Mouse (Mus musculus) 3134 (cell line): ENCODE measurements around the gene Golga5.
A peak's percentile ranks its signal among the peaks of the same experiment; 100 is the strongest.
"Not testable (repeated sequence)": the region's sequence is repeated elsewhere in the genome, so short reads cannot be mapped to it uniquely, and the experiment has no call there.

ENCODE experiments used
- DNase-seq: peaks from one replicate; pipeline ENCODE4 v3.0.0-alpha.2; 2011; ENCODE audit warnings: low spot score; ENCODE audit not compliant: insufficient read length; ENCODE audit errors: extremely low read depth

Golga5 gene

DNA sequence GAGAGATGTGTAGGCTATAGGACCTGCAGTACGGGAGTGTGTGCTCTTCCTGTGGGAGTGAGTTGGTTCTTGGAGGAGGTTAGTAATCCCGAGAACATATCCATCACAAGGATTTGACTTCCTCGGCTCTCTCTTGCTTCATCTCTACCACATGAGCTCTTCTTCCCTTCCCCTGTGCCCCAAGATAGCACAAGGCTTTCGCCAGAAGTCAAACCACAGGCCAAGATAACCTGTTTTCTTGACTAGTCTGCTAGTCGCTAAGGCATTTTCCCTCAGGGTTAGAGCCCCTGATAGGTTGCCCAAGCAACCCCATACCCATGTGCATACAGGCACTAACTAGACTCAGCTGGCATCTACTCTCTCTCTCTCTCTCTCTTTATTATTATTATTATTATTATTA is 25.3 kb upstream of the Golga5 start:
- DNase-seq = no peak

DNA sequence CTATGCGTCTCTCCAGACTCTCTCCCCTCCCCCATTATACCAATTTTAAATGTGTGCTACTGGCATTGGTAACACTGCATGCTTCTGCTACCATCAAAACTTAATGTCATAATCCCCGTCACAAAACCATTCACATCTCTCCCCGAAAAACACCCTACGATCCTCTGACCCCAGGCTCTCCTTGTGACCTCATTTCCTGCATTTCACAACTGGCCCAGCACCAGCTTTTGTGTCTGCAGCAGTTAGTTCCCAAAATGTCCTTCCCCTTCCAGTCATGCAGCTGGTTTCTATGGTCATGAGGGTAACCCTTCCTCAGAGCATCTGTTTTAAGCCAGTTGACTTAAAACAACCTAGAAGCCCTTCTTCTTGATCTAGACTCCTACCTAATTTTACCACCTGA is 23.5 kb upstream of the Golga5 start:
- no peak for DNase-seq

DNA sequence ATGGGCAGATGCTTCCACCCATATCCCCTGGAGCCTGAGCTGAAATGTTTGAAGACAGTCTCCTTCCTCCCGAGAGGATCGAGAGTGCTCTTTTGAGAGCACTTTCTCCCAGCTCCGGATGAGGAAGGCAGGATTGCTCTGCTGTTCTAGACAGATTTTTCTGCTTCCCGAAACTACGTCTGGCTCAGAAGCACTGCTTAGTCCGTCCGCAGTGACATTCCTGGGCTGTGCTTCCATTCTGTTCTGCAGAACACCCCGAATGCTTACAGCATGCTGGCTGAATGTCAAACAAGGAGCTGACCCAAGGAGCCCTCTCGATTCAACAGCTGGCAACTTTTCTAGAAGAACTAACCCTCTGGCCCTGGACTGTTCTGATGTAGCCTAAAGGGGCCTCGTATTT is 18.5 kb upstream of the Golga5 start:
- no peak for DNase-seq

DNA sequence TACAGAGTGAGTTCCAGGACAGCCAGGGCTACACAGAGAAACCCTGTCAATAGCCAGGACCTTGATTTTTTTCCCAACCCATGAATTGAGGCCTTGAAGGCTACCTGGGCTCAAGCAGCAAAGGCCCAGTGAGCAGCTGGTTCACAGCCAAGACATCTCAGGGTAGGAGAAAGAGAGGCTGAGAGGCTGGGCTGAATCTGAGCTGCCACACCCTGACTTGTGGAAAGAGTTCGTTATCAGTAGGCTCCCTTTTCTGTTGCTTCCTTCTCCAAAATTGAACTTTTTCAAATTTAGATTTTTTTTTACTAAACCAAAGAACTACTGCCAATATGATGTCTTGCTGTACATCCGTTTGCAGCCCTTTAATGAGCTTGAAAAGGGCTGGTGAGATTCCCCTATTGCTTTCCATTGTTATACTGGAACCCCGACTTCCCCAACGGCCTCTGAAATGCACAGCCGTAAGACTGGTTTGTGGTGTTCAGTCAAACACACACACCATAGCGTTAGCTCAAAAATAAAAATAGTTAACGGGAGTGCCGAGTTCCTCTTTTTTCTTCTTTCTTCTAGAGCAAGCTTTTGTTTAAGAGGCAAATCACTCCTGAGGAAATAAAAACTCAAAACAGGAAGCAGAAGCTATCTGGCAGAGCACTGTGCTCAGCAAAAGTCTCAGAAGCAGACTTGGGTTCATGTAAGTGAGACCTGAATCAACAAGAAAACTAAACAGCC is 17.6 kb upstream of the Golga5 start:
- no peak for DNase-seq

DNA sequence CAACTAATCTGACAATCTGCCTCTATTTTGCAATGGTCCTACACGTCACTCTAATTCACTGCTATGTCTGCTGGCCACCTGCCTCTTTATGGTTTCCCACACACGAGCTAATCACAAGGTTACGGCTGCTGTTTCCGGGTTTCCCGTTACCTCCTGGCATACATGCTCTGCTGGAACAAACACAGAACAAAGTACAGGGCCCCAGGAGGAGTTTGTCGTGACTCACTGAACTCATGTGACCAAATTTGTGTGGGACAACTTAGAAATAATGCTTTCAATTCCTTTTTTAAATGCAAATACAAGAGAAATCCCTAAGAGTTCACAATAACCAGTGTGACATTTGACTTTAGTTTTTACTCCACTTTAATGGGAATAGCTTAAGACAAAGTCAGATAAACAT is 15.4 kb upstream of the Golga5 start:
- peak; percentile 42 for DNase-seq

DNA sequence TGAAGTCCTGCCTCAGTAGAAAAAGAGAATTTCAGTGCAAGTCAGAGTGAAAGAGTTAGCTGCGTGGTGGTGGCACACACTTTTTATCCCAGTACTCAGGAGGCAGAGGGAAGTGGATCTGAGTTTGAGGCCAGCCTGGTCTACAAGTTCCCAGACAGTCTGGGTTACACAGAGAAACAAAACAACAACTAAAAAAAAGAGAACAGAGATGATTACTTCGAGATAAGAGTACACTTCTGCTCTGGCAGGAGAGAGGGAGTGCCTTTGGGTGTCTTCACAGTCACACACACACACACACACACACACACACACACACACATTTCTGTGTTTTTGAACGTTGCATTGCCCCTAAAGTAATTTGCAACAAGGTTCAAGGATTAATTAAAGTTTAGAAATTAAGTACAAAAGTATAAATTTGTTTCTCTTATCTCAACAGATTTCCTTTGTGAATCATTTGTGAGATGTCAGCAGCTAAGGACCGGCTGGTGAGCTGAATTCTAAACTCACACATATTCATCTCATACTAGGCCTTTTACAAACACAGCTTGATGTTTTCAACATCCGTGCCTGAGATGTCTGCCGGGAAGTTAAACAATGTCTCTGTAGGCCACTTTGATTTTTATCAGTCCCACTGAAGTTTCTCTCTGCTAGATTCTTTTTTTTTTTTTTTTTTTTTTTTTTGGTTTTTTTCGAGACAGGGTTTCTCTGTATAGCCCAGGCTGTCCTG is 12.3 kb upstream of the Golga5 start:
- no peak for DNase-seq

DNA sequence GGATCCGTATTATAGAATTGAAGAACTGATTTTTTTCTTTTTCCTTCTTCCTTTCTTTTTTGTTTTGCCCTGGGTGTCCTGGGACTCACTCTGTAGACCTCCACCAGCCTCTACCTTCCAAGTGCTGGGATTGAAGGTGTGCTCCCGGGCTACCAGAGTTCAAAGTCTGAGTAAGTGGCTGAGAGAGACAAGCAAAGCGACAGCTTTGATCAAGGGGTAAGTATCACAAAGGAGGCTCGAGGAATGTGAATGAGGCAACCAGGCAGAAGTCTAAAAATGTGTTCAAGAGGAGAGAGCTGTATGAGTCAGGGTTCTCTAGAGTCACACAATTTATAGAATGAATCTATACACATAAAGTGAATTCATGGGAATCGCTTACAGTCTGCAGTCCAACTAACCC is 8.9 kb upstream of the Golga5 start:
- no peak for DNase-seq

DNA sequence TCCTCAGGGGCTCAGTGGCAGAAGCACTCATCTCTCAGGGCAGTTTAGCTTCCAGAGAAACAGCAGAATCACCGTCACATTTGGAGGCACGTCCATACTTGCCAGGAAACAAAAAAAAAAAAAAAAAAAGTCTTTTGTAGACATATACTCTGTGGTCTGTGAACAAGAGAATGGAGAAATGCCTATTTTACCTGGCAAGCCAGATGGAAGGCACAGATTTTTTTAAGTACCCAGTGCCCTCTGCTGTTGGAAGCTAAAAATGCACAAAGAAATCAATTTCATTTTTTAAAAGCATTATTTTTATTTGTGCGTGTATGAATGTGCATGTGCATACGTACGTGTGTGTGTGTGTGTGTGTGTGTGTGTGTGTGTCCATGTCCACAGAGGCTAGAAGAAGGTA is 7.8 kb upstream of the Golga5 start:
- peak; percentile 16 for DNase-seq

DNA sequence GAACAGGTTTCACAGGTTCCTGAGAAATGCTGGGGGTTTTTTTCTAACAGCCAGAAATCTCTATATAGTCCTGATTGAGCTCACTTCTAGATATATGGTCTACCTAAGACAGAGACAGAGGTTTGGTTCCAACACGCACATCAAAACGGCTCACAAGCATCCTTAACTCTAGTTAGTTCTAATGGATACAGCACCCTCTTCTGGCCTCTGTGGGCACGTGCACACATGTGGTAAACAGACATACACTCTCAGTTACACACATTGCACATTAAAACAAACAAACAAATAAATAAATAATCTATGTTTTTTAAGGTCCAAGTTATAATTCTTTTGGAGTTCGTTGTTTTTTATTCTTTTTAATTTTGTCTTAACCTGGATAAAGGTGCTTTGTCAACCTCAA is 4.3 kb upstream of the Golga5 start:
- DNase-seq = no peak

DNA sequence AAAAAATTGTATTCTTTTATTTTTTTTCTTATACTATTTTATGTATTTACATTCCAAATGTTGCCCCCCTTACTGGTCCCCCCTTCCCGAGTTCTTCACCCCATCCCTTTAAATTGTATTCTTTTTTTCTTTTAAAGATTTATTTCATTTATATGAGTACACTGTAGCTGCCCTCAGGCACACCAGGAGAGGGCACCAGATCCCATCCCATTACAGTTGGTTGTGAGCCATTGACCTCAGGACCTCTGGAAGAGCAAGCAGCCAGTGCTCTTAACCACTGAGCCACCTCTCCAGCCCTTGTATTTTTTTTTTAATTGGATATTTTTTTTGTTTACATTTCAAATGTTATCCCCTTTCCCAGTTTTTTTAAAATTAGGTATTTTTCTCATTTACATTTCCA is 799 bp upstream of the Golga5 start:
- no peak for DNase-seq

DNA sequence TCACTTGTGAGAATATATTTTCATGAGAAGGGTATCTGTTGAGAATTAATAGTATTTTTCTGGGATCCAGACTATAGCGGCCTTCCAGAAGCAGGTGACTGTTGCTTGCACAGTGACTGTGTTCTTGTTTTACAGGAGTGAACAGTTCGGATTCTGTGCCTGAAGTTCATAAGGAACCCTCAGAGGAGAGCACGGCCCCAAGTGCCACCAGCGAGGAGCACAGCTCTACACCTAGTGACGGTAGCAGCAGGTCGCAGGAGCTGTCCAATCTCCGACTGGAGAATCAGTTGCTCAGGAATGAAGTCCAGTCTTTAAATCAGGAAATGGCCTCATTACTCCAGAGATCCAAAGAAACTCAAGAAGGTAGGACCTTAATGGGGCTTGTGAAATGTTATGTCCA is 5.5 kb downstream of the Golga5 start:
- DNase-seq = no peak

DNA sequence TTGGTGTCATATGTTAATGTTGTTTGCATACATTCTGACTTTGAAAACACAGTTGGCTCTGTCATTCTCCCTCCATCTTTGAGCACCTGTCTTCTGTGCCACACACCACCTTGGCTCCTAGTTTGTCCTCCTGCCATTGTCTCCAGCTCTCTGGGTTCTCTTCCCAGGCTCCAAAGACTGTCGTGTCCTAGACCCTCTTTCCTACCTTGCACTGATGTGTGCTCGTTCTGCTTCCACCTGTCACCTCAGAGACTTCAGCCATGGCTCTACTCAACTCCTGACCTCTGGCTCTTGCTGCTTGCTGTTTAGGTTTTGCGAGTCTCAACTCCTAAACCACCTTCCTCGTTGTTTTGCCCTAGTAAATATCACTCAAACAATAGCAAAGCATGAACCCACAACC is 11.5 kb downstream of the Golga5 start:
- DNase-seq = no peak

DNA sequence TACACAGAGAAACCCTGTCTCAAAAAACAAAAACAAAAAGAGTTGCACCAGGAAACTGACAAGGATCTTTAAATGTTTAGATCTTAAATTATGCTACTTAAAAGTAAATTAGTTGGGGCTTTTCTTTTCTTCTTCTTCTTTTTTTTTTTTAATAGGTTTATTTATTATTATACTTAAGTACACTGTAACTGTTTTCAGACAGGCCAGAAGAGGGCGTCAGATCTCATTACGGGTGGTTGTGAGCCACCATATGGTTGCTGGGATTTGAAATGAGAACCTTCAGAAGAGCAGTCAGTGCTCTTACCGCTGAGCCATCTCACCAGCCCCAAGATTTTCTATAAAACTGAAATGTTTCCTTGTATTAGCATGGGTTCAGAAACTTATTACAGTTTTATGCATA is 16.0 kb downstream of the Golga5 start:
- DNase-seq = no peak

DNA sequence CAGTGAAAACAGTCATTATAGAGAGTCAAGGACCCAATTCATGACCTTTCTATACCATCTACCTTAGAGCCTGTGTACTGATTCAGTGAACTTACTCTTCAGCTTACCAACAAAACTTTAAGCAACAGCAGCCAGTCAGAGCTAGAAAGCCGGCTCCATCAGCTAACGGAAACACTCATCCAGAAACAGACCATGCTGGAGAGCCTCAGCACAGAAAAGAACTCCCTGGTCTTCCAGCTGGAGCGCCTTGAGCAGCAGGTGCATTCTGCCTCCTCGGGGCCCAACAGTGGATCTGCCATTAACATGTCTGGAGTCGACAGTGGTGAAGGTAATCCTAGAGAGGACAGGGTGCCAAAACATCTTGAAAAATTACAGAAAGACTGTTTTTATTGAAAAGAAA is 23.0 kb downstream of the Golga5 start:
- DNase-seq = no peak

DNA sequence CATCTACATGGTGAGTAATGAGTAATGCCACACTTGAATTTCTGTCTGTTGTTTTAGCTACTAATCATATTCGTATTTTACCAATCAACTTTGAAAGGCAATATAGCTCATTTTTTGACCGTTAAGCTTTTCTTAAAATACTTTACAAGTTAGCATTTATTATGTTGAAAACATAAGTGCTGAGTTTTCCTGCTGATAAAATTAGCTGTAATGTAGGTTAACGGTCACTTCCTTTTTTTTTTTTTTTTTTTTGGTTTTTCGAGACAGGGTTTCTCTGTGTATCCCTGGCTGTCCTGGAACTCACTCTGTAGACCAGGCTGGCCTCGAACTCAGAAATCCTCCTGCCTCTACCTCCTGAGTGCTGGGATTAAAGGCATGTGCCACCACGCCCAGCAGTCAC is 26.8 kb downstream of the Golga5 start:
- DNase-seq = not testable (repeated sequence)

DNA sequence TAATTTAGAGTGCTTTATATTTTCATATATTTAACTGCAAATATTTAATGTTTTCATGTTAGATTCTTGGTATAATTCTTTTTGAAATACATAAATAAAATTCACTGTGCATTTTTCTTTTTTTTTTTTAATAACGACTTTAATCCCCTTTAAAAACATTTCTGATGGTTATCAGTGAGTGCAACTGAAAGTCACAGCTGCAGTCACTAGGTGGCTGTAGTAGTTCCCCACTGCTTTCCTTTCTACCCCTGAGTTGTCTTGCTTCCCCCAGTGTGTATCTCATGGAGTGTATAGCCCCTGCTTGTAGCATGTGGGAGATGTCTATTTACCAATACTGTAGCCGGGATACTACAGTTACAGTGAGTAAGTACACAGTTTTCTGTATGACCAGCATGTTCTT is 29.0 kb downstream of the Golga5 start:
- no peak for DNase-seq

DNA sequence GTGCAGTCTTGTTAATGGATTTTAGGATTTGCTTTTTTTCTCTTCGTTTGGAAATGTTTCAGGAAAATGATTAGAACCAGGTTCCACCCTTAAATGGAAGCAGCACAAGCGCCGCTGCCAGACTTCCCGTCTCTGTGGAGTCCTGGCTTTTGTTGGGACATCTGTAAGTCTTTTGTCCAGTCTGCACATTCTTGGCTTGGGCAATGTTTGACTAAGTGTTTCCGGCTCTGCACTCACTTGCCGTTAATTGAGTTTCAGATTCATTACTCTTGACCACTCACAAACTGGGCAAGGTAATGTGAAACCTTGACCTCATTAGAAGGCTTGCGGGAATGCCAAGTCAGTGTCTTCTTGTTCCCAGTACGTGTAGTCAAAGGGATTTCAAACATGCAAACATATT is 29.8 kb downstream of the Golga5 start:
- no peak for DNase-seq

DNA sequence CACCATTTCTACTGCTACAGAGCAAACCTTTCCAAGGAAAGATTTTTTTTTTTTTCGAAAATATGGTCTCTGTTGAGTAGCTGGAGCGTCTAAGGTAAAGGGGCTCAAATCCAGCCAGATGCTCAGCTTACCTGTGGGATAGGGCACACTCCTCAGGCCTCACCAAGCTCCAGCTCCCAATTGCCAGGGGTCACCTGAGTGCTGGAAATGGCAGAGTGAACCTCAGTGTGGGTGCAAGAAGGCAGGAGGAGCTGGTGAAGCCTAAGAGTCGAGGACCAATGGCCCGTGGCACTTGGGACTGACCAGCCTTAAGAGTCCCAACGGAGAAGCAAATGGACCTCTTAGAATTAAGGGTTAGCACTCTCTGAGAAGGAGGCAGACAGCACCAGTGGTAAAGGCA is 30.3 kb downstream of the Golga5 start:
- no peak for DNase-seq

DNA sequence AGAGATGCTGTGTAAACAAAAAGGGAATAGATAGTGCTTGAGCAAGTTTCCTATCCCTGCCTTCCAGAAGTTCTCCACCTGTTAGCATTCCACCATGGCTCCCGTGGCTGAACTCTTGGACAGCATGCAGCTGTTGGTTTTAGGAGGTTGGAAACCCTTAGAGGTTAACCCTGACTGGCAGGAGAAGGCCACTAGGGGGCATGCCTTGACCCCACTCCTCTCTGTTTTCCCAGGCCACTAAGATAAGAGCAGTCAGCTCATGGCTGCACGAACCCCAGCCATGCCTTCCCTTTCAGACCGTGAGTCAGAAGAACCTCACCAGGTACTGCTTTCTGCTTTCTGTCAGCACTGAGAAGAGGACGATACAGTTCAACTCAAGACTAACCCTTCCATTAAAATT is 30.8 kb downstream of the Golga5 start:
- DNase-seq = no peak

DNA sequence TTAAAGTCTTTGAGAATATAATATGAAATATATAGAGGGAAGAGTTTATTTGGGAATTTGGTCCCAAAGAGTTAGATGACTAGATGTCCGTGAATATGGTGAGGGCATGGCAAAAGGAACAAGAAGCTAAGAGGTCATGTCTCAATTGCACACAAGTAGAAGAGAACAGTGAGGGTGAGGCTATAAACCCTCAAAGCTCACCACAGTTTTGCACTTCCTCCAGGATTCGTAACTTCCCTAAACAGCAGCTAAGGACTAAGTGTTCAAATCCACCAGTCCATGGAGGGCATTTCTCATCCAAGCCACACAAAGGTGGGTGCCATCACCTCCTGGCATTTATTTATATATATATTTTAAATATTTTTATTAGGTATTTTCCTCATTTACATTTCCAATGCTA is 32.1 kb downstream of the Golga5 start:
- DNase-seq = no peak

DNA sequence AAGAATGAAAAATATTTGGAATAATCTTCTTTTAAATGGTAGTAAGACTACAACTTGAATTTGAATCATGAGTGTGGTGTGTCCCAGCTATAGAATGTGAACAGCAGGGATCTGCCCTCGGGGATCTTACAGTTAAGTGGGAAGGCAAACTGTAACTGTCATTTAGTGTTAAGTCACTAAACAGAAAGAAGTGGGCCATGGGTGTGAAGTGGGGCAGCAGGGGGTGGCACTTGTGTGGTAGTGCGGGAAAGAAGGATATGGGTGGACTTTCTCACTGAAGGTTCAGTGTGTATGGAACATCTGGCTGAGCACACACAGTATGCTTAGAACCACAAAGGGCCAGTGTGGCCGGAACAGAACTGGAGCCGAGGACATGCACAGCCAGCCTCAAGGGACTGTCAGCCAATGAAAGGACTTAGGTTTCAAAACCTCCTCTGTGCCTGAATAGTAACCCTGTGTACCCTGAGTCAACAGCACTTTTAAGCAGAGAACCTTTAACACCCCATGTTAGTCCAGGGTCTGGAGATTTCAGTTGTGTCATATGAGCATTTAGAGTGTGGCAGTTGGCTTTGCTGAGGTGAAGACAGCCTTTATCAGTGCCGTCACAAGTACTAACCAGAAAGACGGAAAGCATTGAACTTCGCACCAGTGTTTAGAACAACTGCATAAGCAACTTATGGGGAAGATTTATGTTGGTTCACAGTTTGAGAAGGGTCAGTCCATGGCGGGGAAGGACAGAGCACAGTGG is 33.1 kb downstream of the Golga5 start:
- no peak for DNase-seq

DNA sequence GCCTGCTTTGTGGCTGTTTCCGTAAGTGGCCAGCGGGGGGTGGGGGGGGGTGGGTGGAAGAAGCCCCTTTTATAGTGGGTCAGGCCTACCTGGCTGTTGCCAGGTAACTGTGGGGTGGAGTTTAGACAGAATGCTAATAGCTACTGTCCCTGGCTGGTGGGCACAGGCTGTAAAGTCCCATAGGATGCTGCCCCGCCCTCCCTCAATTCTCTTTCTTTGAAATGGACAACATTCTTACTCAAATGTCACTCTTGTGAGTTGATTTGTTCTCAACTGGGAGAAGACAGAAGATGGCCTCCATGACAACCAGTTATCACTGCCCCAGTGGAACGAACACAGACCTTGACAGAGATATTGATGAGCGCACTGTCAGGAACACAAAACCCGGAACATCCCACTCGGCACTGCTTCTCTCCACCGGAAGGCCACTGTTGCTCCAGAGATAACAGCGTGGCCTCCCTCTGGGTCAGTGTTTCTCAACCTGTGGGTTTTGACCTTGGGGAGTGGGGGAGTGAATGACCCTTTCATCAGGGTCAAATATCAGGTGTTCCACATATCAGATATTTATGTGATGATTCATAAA is 36.3 kb downstream of the Golga5 start:
- no peak for DNase-seq
